ENCODE assay signal across 10 mouse cellular contexts in genomic region chr1:134122195-134122594, GRCm38 (mm10). TPM values are rescaled to one million over a fixed set of nuclear protein-coding genes. Genes with fewer than 3 reads are reported as not detected.
DNase-seq lines count a peak whose midpoint lies in the region; ATAC-seq lines count a peak whose summit lies in the region.
"Had no signal": no experiment of that assay in that cellular context is flagged by ENCODE, and none has a peak within 500 bp of the region (broad histone marks: within the 10 kb centered on the region; RNA-seq: fewer than 3 reads in every experiment).

No protein-coding gene starts in this region.

- peak; percentile 52 for DNase-seq in heart, postnatal 4 days
- DNase-seq in thymus, postnatal 0 days (ENCODE audit: low spot score) = peak; percentile 31
- no peak for DNase-seq in thymus, adult 18-20 months
- DNase-seq in forelimb bud, embryonic 11.5 days (ENCODE audit: low read depth, low spot score) = peak; percentile 38
- peak; percentile 42 for DNase-seq in thymus, postnatal 14 days
- no peak for DNase-seq in cerebellum, adult 8-10 months
- DNase-seq in frontal cortex, postnatal 36 days (ENCODE audit: low spot score in 2 of 2) = no peak

- no peaks in the 10 kb centered on the region for H3K36me3 ChIP-seq in heart, embryonic 11.5 days (ENCODE audit: control insufficient read depth, insufficient read depth, low read length)
- H3K36me3 ChIP-seq: limb, embryonic 13.5 days had no signal

- no peak for ATAC-seq in heart, embryonic 11.5 days (replicated peaks; ENCODE audit: insufficient number of reproducible peaks, low FRiP score, low TSS enrichment)

- H3K4me1 ChIP-seq in heart, embryonic 11.5 days (ENCODE audit: control insufficient read depth, insufficient read depth, low read length) = no peaks in the 10 kb centered on the region
- H3K4me1 ChIP-seq: limb, embryonic 13.5 days had no signal

- no peak overlapping the region for H3K4me3 ChIP-seq in heart, embryonic 11.5 days (ENCODE audit: low read depth, low read length)
- H3K4me3 ChIP-seq: limb, embryonic 13.5 days had no signal

- 53% methylated on average over 9 of the region's 9 CpGs for WGBS in heart, embryonic 11.5 days (ENCODE audit: insufficient replicate concordance)

- H3K9ac ChIP-seq in heart, embryonic 11.5 days (ENCODE audit: low read depth, low read length) = no peak overlapping the region
- H3K9ac ChIP-seq: limb, embryonic 13.5 days had no signal

- no peaks in the 10 kb centered on the region for H3K27me3 ChIP-seq in heart, embryonic 11.5 days (ENCODE audit: control insufficient read depth, insufficient read depth, low read length)
- H3K27me3 ChIP-seq: limb, embryonic 13.5 days had no signal

- no peaks in the 10 kb centered on the region for H3K9me3 ChIP-seq in heart, embryonic 11.5 days (replicated peaks; ENCODE audit: control insufficient read depth, low read length)
- H3K9me3 ChIP-seq: limb, embryonic 13.5 days had no signal

- no peak overlapping the region for H3K27ac ChIP-seq in heart, embryonic 11.5 days (ENCODE audit: low read depth, low read length)
- H3K27ac ChIP-seq: limb, embryonic 13.5 days had no signal

- no peak overlapping the region for H3K4me2 ChIP-seq in heart, embryonic 11.5 days
- H3K4me2 ChIP-seq: limb, embryonic 13.5 days had no signal

RNA-seq across cellular contexts. Expression of gene Chit1, which starts 11.2 kb away (rescaled TPM):
- total RNA-seq in heart, postnatal 4 days (2021) = not detected
- 1.7 and 1.9 TPM in 2 replicates for polyA plus RNA-seq in heart, embryonic 11.5 days (2014; fragmentation: Nextera tagmentation; extraction: Ambion mirVana)
- 0.72 and 1.1 TPM in 2 replicates for polyA plus RNA-seq in thymus, postnatal 0 days (2015; fragmentation: Nextera tagmentation; extraction: Ambion mirVana)
- polyA plus RNA-seq: stomach, embryonic 14.5 days had no signal

RNA-seq across cellular contexts. Expression of gene Btg2, which starts 43.3 kb away (rescaled TPM):
- total RNA-seq in heart, postnatal 4 days (2021) = 10 to 100 TPM; 27.5 to 36.2 TPM
- 31.7 and 35.6 TPM in 2 replicates for polyA plus RNA-seq in heart, embryonic 11.5 days (2014; fragmentation: Nextera tagmentation; extraction: Ambion mirVana)
- 315 and 335 TPM in 2 replicates for polyA plus RNA-seq in thymus, postnatal 0 days (2015; fragmentation: Nextera tagmentation; extraction: Ambion mirVana)

RNA-seq across cellular contexts. Expression of gene Chil1, which starts 59.8 kb away (rescaled TPM):
- under 1 TPM; 0.33 to 0.65 TPM for total RNA-seq in heart, postnatal 4 days (2021)
- 1.5 and 1.9 TPM in 2 replicates for polyA plus RNA-seq in heart, embryonic 11.5 days (2014; fragmentation: Nextera tagmentation; extraction: Ambion mirVana)
- 5.3 and 5.9 TPM in 2 replicates for polyA plus RNA-seq in thymus, postnatal 0 days (2015; fragmentation: Nextera tagmentation; extraction: Ambion mirVana)

Comparison
In these comparisons a context has a peak if more than half of its experiments do, and no peak if none do; other contexts are left out.
1. DNase-seq: peak in heart, postnatal 4 days (single experiment), thymus, postnatal 0 days (single experiment), forelimb bud, embryonic 11.5 days (single experiment) and thymus, postnatal 14 days (single experiment); none in thymus, adult 18-20 months (0 of 2), cerebellum, adult 8-10 months (single experiment) and frontal cortex, postnatal 36 days (0 of 2).